In genomic region chr1:172323801-172324359, GRCm38 (mm10) we compare ENCODE assay signal across 13 mouse cellular contexts. TPM values are rescaled to one million over a fixed set of nuclear protein-coding genes. Genes with fewer than 3 reads are reported as not detected.
DNase-seq lines count a peak whose midpoint lies in the region; ATAC-seq lines count a peak whose summit lies in the region.
"Had no signal": no experiment of that assay in that cellular context is flagged by ENCODE, and none has a peak within 500 bp of the region (broad histone marks: within the 10 kb centered on the region; RNA-seq: fewer than 3 reads in every experiment).

No protein-coding gene starts in this region.

- H3K4me2 ChIP-seq in forebrain, embryonic 13.5 days: no peak overlapping the region
- H3K4me2 ChIP-seq in forebrain, embryonic 11.5 days (ENCODE audit: low read depth, low read length, severe bottlenecking): no peak overlapping the region
- H3K4me2 ChIP-seq in limb, embryonic 13.5 days (replicated peaks): no peak overlapping the region
- H3K4me2 ChIP-seq: limb, embryonic 12.5 days; neural tube, embryonic 13.5 days had no signal

- no peak overlapping the region for H3K4me3 ChIP-seq in forebrain, embryonic 13.5 days
- no peak overlapping the region for H3K4me3 ChIP-seq in forebrain, embryonic 11.5 days (ENCODE audit: low read depth, low read length)
- no peak overlapping the region for H3K4me3 ChIP-seq in limb, embryonic 13.5 days
- H3K4me3 ChIP-seq in limb, embryonic 10.5 days: no peak overlapping the region
- H3K4me3 ChIP-seq: limb, embryonic 12.5 days; neural tube, embryonic 13.5 days had no signal

- no peak for DNase-seq in forebrain, embryonic 11.5 days (ENCODE audit: low spot score)
- no peak for DNase-seq in limb, embryonic 10.5 days (ENCODE audit: low spot score)
- DNase-seq in frontal cortex, postnatal 36 days (ENCODE audit: low spot score in 2 of 2): peak; percentile 75 to 90
- peak; percentile 60 for DNase-seq in right cerebral cortex, postnatal 14 days
- DNase-seq in adrenal gland, postnatal 14 days: no peak
- no peak for DNase-seq in kidney, postnatal 14 days

- H3K4me1 ChIP-seq in forebrain, embryonic 13.5 days: peaks cover 56% of the 10 kb centered on the region
- peaks cover 8% of the 10 kb centered on the region for H3K4me1 ChIP-seq in forebrain, embryonic 11.5 days (replicated peaks; ENCODE audit: control insufficient read depth, insufficient read depth, low read length)
- H3K4me1 ChIP-seq in limb, embryonic 13.5 days: peaks cover 9% of the 10 kb centered on the region; the same call in 1 of the 2 replicates
- peaks cover 23% of the 10 kb centered on the region for H3K4me1 ChIP-seq in limb, embryonic 10.5 days

- no peaks in the 10 kb centered on the region for H3K9me3 ChIP-seq in forebrain, embryonic 13.5 days (replicated peaks)
- no peaks in the 10 kb centered on the region for H3K9me3 ChIP-seq in forebrain, embryonic 11.5 days (ENCODE audit: control insufficient read depth, low read length)
- no peaks in the 10 kb centered on the region for H3K9me3 ChIP-seq in limb, embryonic 13.5 days
- H3K9me3 ChIP-seq in limb, embryonic 10.5 days (replicated peaks): no peaks in the 10 kb centered on the region
- H3K9me3 ChIP-seq: neural tube, embryonic 13.5 days had no signal

- H3K27me3 ChIP-seq in forebrain, embryonic 13.5 days: peaks cover 19% of the 10 kb centered on the region
- peaks cover 16% of the 10 kb centered on the region for H3K27me3 ChIP-seq in forebrain, embryonic 11.5 days (ENCODE audit: control insufficient read depth, insufficient read depth, low read length)
- H3K27me3 ChIP-seq in limb, embryonic 13.5 days: peaks cover 55% of the 10 kb centered on the region
- H3K27me3 ChIP-seq in limb, embryonic 10.5 days (ENCODE audit: low read depth, poor library complexity, severe bottlenecking): peaks cover 72% of the 10 kb centered on the region

- peak overlapping the region; percentile 40 for H3K27ac ChIP-seq in forebrain, embryonic 13.5 days
- H3K27ac ChIP-seq in forebrain, embryonic 11.5 days (ENCODE audit: low read depth, low read length): no peak overlapping the region
- no peak overlapping the region for H3K27ac ChIP-seq in limb, embryonic 13.5 days
- no peak overlapping the region for H3K27ac ChIP-seq in limb, embryonic 10.5 days
- H3K27ac ChIP-seq: limb, embryonic 12.5 days; macrophage had no signal

- peaks cover 36% of the 10 kb centered on the region for H3K36me3 ChIP-seq in forebrain, embryonic 13.5 days (ENCODE audit: poor library complexity, severe bottlenecking)
- no peaks in the 10 kb centered on the region; the same call in 1 of the 2 replicates for H3K36me3 ChIP-seq in forebrain, embryonic 11.5 days (ENCODE audit: control insufficient read depth, insufficient read depth, low read length)
- peaks cover 20% of the 10 kb centered on the region for H3K36me3 ChIP-seq in limb, embryonic 13.5 days
- peaks cover 8% of the 10 kb centered on the region; the same call in 1 of the 2 replicates for H3K36me3 ChIP-seq in limb, embryonic 10.5 days
- H3K36me3 ChIP-seq: neural tube, embryonic 13.5 days had no signal

- peak overlapping the region; percentile 37 for H3K9ac ChIP-seq in forebrain, embryonic 13.5 days
- H3K9ac ChIP-seq in forebrain, embryonic 11.5 days (ENCODE audit: low read length): no peak overlapping the region
- H3K9ac ChIP-seq in limb, embryonic 13.5 days: 0 out of 2 replicates have a peak overlapping the region, but pooled peaks have one; percentile 13
- H3K9ac ChIP-seq: limb, embryonic 12.5 days had no signal

- whole genome bisulfite sequencing in forebrain, embryonic 13.5 days: 54% methylated on average over 6 of the region's 6 CpGs
- WGBS in forebrain, embryonic 11.5 days: 59% methylated on average over 6 of the region's 6 CpGs
- WGBS in limb, embryonic 13.5 days: 67% methylated on average over 6 of the region's 6 CpGs
- 62% methylated on average over 6 of the region's 6 CpGs for WGBS in limb, embryonic 10.5 days

- no peak for ATAC-seq in forebrain, embryonic 13.5 days
- ATAC-seq in forebrain, embryonic 11.5 days (replicated peaks; ENCODE audit: low FRiP score): no peak
- no peak for ATAC-seq in limb, embryonic 13.5 days (ENCODE audit: low FRiP score, low read depth)

RNA-seq across cellular contexts. Expression of gene Kcnj9, which starts 5.2 kb away (rescaled TPM):
- 1.8 and 3.0 TPM in 2 replicates for polyA plus RNA-seq in forebrain, embryonic 13.5 days (2015; fragmentation: Nextera tagmentation; extraction: Ambion mirVana)
- 0.68 and 0.89 TPM in 2 replicates for polyA plus RNA-seq in forebrain, embryonic 11.5 days (2014; fragmentation: Nextera tagmentation; extraction: Ambion mirVana)
- 0.06 TPM in 1 of 2 replicates, not detected in the other for polyA plus RNA-seq in limb, embryonic 13.5 days (2015; fragmentation: Nextera tagmentation; extraction: Ambion mirVana)
- polyA plus RNA-seq in limb, embryonic 10.5 days (2016; fragmentation: Nextera tagmentation; extraction: Ambion mirVana): 0.10 TPM in 1 of 2 replicates, not detected in the other
- 0.07 and 0.30 TPM in 2 replicates for total RNA-seq in adrenal gland, postnatal 14 days (2021)
- total RNA-seq: common myeloid progenitor, adult 5-6 weeks; heart, postnatal 36 days had no signal
- polyA plus RNA-seq: limb, embryonic 12.5 days had no signal

RNA-seq across cellular contexts. Expression of gene Kcnj10, which starts 17.1 kb away (rescaled TPM):
- polyA plus RNA-seq in forebrain, embryonic 13.5 days (2015; fragmentation: Nextera tagmentation; extraction: Ambion mirVana): 1.2 and 1.5 TPM in 2 replicates
- polyA plus RNA-seq in forebrain, embryonic 11.5 days (2014; fragmentation: Nextera tagmentation; extraction: Ambion mirVana): 0.69 and 0.73 TPM in 2 replicates
- polyA plus RNA-seq in limb, embryonic 13.5 days (2015; fragmentation: Nextera tagmentation; extraction: Ambion mirVana): 0.04 and 0.05 TPM in 2 replicates
- polyA plus RNA-seq in limb, embryonic 10.5 days (2016; fragmentation: Nextera tagmentation; extraction: Ambion mirVana): 0.05 TPM in 2 replicates
- 0.70 and 0.79 TPM in 2 replicates for total RNA-seq in adrenal gland, postnatal 14 days (2021)

RNA-seq across cellular contexts. Expression of gene Atp1a2, which starts 26.0 kb away (rescaled TPM):
- 17.6 and 17.8 TPM in 2 replicates for polyA plus RNA-seq in forebrain, embryonic 13.5 days (2015; fragmentation: Nextera tagmentation; extraction: Ambion mirVana)
- 1.5 and 2.1 TPM in 2 replicates for polyA plus RNA-seq in forebrain, embryonic 11.5 days (2014; fragmentation: Nextera tagmentation; extraction: Ambion mirVana)
- polyA plus RNA-seq in limb, embryonic 13.5 days (2015; fragmentation: Nextera tagmentation; extraction: Ambion mirVana): 5.3 and 5.6 TPM in 2 replicates
- 0.62 and 3.2 TPM in 2 replicates for polyA plus RNA-seq in limb, embryonic 10.5 days (2016; fragmentation: Nextera tagmentation; extraction: Ambion mirVana)
- 315 and 342 TPM in 2 replicates for total RNA-seq in adrenal gland, postnatal 14 days (2021)
- total RNA-seq: common myeloid progenitor, adult 5-6 weeks had no signal
- polyA plus RNA-seq: macrophage had no signal

RNA-seq across cellular contexts. Expression of gene Pigm, which starts 52.5 kb away (rescaled TPM):
- polyA plus RNA-seq in forebrain, embryonic 13.5 days (2015; fragmentation: Nextera tagmentation; extraction: Ambion mirVana): 5.6 and 6.2 TPM in 2 replicates
- 13.7 and 14.8 TPM in 2 replicates for polyA plus RNA-seq in forebrain, embryonic 11.5 days (2014; fragmentation: Nextera tagmentation; extraction: Ambion mirVana)
- polyA plus RNA-seq in limb, embryonic 13.5 days (2015; fragmentation: Nextera tagmentation; extraction: Ambion mirVana): 6.2 and 6.8 TPM in 2 replicates
- 9.9 and 10.5 TPM in 2 replicates for polyA plus RNA-seq in limb, embryonic 10.5 days (2016; fragmentation: Nextera tagmentation; extraction: Ambion mirVana)
- 12.3 and 14.5 TPM in 2 replicates for total RNA-seq in adrenal gland, postnatal 14 days (2021)

Comparison
In these comparisons a context has a peak if more than half of its experiments do, and no peak if none do; other contexts are left out.
1. DNase-seq: peak in frontal cortex, postnatal 36 days (2 of 2) and right cerebral cortex, postnatal 14 days (single experiment); none in forebrain, embryonic 11.5 days (single experiment), limb, embryonic 10.5 days (single experiment), adrenal gland, postnatal 14 days (single experiment) and kidney, postnatal 14 days (single experiment).